Mouse (Mus musculus) liver, adult 2 months (tissue): ENCODE data around the gene Wdr46.

Source experiments
- CTCF ChIP-seq: fragments of 200-500 bp; IDR thresholded peaks from 2 replicates; pipeline ENCODE4 v1.5.1; 2011; ENCODE audit warnings: low read depth, low read length, control low read depth
- POLR2A ChIP-seq: fragments of 200-500 bp; IDR thresholded peaks from 2 replicates; pipeline ENCODE4 v1.6.1; 2011; ENCODE audit warnings: low read length, control low read depth; ENCODE audit not compliant: insufficient read depth; ENCODE audit errors: extremely low read depth

DNA sequence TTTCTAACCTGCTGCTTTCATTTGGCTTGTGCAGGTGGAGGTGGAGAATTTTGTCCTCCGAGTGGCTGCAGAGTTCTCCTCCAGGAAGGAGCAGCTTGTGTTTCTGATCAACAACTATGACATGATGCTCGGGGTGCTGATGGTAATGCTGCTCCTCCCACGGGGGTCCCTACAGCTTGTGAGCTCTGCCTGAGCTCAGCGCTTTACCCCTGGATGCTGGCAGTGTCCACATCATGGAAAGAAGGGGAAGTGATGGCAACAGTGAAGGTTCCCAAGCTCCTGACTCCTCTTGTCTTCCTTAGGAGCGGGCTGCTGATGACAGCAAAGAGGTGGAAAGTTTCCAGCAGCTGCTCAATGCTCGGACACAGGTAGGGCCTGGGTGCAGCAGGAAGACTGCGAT, 22.4 kb downstream of the Wdr46 start:
- no peak for TF ChIP-seq CTCF
- TF ChIP-seq POLR2A: no peak
